Mouse (Mus musculus) stomach, embryonic 16.5 days (tissue): ENCODE results near the gene Tex19.1. TPM values are rescaled to one million over a fixed set of nuclear protein-coding genes. Genes with fewer than 3 reads are reported as not detected.

Source experiments
- ATAC-seq: fragments of 200-750 bp; cut with Nextera tagmentation; 2 replicates; pipeline ENCODE4 v1.8.0; 2017; ENCODE audit warnings: moderate number of reproducible peaks, moderate TSS enrichment; ENCODE audit not compliant: insufficient read depth, low FRiP score
- H3K27ac ChIP-seq: fragments of 300-500 bp; sonication (generic); 2 replicates; pipeline ENCODE4 v1.5.1; 2014; ENCODE audit warnings: low read length
- H3K27me3 ChIP-seq: fragments of 300-500 bp; sonication (generic); 2 replicates; pipeline ENCODE4 v1.6.1; 2014; ENCODE audit warnings: low read length, control low read depth, mixed read lengths; ENCODE audit not compliant: control insufficient read depth, insufficient read depth
- H3K36me3 ChIP-seq: fragments of 300-500 bp; sonication (generic); 2 replicates; pipeline ENCODE4 v1.6.1; 2014; ENCODE audit warnings: low read length; ENCODE audit not compliant: control insufficient read depth, insufficient read depth
- H3K4me1 ChIP-seq: fragments of 300-500 bp; sonication (generic); 2 replicates; pipeline ENCODE4 v1.6.1; 2014; ENCODE audit warnings: low read length, control low read depth, mixed read lengths; ENCODE audit not compliant: control insufficient read depth, insufficient read depth
- H3K4me2 ChIP-seq: fragments of 300-500 bp; sonication (generic); 2 replicates; pipeline ENCODE4 v1.6.1; 2014; ENCODE audit warnings: low read depth, low read length, mixed read lengths
- H3K4me3 ChIP-seq: fragments of 300-500 bp; sonication (generic); replicated peaks from 2 replicates; pipeline ENCODE4 v1.5.1; 2014; ENCODE audit warnings: mild to moderate bottlenecking, low read length
- H3K9ac ChIP-seq: fragments of 300-500 bp; sonication (generic); 2 replicates; pipeline ENCODE4 v1.6.1; 2014; ENCODE audit warnings: low read length
- H3K9me3 ChIP-seq: fragments of 300-500 bp; sonication (generic); replicated peaks from 2 replicates; pipeline ENCODE4 v1.6.1; 2016; ENCODE audit warnings: low read length, control low read depth; ENCODE audit not compliant: control insufficient read depth
- WGBS: fragments of 180-500 bp; shearing (Covaris S2); extraction: QIAGEN DNeasy Blood & Tissue Kit; methylation state at CpG from one replicate; pipeline ENCODE4 v1.1.7; 2014; 5-methylcytosine and 5-hydroxymethylcytosine counted together
- polyA plus RNA-seq: library from polyadenylated mRNA; unstranded; fragments of >200 nt; fragmentation: Nextera tagmentation; extraction: Ambion mirVana; gene quantifications from 2 replicates; pipeline ENCODE4 v1.2.1, GENCODE M21; 2015

Tex19.1 gene
- polyA plus RNA-seq, 1 experiment from 2014 or later = not detected

DNA sequence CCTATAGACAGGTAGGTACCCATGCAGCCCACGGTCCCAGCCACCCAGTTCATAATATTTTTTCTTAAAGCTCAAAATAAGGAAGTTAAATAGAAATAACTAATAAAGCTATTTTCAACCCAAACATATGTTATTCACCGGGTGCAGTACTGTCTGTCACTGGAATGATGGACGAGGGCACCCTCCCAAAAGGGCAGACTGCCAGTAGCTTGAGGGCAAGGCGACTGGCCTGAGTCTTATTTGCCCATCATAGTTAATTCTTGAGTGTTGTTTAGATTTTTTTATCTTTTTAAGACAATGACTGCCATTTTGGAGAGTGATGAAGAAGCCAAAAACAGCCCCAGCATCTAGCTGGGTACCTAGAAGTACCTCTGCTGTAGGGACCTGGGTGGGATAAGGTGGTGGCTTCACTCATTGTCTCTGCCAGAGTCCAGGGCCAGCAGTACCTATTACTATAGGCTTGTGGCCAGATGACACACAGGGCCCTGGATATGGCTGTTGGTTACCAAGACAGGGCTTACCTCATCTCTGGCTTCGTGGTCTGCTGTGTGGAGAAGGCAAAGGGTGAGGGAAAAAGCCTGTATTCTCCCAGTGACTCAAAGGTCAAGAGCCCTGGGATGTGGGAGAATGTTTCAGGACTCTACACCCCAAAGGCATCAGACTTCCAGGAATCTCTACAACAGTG lies 33.7 kb upstream of the Tex19.1 start:
- H3K4me2 ChIP-seq = no peak overlapping the region
- ATAC-seq = no peak
- H3K9me3 ChIP-seq = no peaks in the 10 kb centered on the region
- H3K9ac ChIP-seq = no peak overlapping the region
- 74% methylated on average over 5 of the region's 5 CpGs for WGBS
- H3K4me1 ChIP-seq = peaks cover 4% of the 10 kb centered on the region; the same call in 1 of the 2 replicates
- H3K27ac ChIP-seq = no peak overlapping the region
- no peaks in the 10 kb centered on the region for H3K27me3 ChIP-seq
- no peak overlapping the region for H3K4me3 ChIP-seq
- no peaks in the 10 kb centered on the region for H3K36me3 ChIP-seq

DNA sequence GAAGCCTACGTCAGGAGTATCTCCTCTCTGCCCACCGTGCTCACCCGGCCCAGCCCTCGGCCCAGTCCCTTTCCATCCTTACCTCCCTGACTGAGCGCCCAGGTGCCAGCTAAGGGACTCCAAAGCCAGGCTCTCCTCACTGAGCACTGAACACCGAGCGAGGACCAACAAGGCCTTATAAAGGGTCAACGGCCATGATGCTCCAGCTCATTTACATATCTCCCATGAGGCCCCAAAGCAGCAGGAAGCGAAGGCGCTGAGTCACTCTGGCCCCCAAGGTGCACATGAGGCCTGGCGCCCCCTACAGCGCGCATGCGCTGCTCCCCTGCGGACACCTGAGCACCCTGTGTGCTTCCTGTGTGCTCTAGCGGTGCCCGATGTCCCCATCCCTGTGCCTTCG lies 27.8 kb upstream of the Tex19.1 start:
- Histone ChIP-seq H3K9ac (no peak overlapping the region), H3K27me3 (no peaks in the 10 kb centered on the region), H3K36me3 (no peaks in the 10 kb centered on the region), H3K4me3 (no peak overlapping the region), H3K4me1 (no peaks in the 10 kb centered on the region), H3K27ac (no peak overlapping the region), H3K9me3 (no peaks in the 10 kb centered on the region), H3K4me2 (no peak overlapping the region)
- ATAC-seq = no peak
- 94% methylated on average over 18 of the region's 18 CpGs for WGBS

- H3K4me1 ChIP-seq = no peaks in the 10 kb centered on the region
- no peak for ATAC-seq
- H3K27ac ChIP-seq = no peak within 1 kb of the TSS
- WGBS = 79% methylated on average over 3 of the region's 3 CpGs
- H3K9me3 ChIP-seq = no peaks in the 10 kb centered on the region
- H3K36me3 ChIP-seq = no peaks in the 10 kb centered on the region
- no peaks in the 10 kb centered on the region for H3K27me3 ChIP-seq
- no peak within 1 kb of the TSS for H3K4me3 ChIP-seq
- H3K9ac ChIP-seq = no peak within 1 kb of the TSS
- no peak within 1 kb of the TSS for H3K4me2 ChIP-seq
Observed at GRCm38 (mm10) chr11:121118577-121118976, 27.4 kb upstream of the Tex19.1 start, which contains the start of gene Tex19.2. TSS of gene Tex19.2 (minus strand) at chr11:121118677.

DNA sequence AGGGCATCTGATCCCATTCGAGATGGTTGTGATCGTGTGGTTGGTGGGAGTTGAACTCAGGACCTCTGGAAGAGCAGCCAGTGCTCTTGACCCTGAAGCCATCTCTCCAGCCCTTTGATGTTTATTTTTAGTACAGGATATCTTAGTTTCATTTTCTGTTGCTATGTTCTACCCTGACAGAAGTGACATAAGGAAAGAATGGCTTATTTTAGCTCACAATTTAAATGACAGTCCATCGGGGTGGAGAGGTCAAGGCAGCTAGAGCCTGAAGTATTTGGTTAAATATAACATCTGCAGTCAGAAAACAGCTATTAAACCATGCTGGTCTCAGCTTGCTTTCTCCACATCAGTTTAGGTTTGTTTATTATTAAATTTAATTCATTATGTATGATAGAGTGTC lies 24.8 kb upstream of the Tex19.1 start:
- Histone ChIP-seq H3K27me3 (no peaks in the 10 kb centered on the region), H3K9me3 (no peaks in the 10 kb centered on the region), H3K4me1 (no peaks in the 10 kb centered on the region), H3K4me3 (no peak overlapping the region), H3K36me3 (no peaks in the 10 kb centered on the region), H3K27ac (no peak overlapping the region), H3K9ac (no peak overlapping the region), H3K4me2 (no peak overlapping the region)
- 47% methylated on average over 3 of the region's 3 CpGs for WGBS
- no peak for ATAC-seq

DNA sequence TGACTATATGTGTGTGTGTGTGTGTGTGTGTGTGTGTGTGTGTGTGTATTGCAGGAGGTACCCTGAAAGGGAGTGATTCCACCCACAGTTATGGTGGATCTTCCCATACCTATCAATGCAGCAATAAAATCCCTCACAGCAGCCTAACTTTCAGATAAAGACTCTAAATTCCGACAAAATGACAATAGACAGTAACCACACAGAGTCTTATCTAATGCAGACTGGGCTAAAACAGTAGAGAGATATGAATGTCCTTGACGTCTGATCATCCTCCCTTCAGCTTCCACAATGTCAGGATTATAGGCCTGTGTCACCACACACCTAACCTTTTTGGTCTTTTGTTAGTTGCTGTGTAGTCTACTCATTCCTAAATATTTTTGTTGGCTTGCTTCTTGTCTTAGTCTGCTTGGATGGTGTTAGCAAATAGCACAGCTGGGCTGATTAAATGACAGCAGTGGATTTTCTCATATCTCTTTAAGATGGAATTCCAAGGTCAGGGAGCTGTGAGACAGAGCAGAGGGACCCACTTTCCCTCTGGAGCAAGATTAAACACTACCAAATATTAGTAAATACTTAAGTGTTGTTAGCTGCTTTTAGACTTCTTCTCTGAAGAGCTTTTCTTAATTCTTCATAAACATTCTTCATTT lies 23.8 kb upstream of the Tex19.1 start:
- no peaks in the 10 kb centered on the region for H3K9me3 ChIP-seq
- no peak for ATAC-seq
- no peak overlapping the region for H3K4me2 ChIP-seq
- no peak overlapping the region for H3K9ac ChIP-seq
- H3K4me1 ChIP-seq = no peaks in the 10 kb centered on the region
- no peaks in the 10 kb centered on the region for H3K27me3 ChIP-seq
- no peak overlapping the region for H3K27ac ChIP-seq
- H3K4me3 ChIP-seq = no peak overlapping the region
- no peaks in the 10 kb centered on the region for H3K36me3 ChIP-seq
- 47% methylated on average over 2 of the region's 2 CpGs for WGBS

DNA sequence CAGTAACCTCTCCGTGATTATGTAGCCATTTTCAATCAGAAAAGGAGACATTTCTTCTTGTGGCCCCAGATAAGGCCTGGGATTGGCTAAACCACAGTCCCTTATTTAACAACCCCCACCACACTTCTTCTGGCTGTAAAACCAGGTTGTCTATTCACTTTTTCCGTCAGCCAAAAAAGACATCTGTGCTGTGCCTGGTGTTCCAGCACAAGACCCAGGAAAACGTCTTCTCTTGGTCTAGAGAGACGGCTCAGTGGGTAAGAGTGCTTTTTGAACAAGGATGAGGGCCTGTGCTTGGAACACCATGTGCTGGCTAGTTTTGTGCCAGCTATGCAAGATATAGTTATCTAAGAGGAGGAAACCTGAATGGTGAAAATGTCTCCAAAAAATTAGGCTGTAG lies 22.5 kb upstream of the Tex19.1 start:
- no peak overlapping the region for H3K4me2 ChIP-seq
- WGBS = 90% methylated on average over 4 of the region's 4 CpGs
- H3K4me3 ChIP-seq = no peak overlapping the region
- H3K36me3 ChIP-seq = no peaks in the 10 kb centered on the region
- no peaks in the 10 kb centered on the region for H3K27me3 ChIP-seq
- no peaks in the 10 kb centered on the region for H3K9me3 ChIP-seq
- no peak overlapping the region for H3K9ac ChIP-seq
- no peak for ATAC-seq
- no peaks in the 10 kb centered on the region for H3K4me1 ChIP-seq
- no peak overlapping the region for H3K27ac ChIP-seq

DNA sequence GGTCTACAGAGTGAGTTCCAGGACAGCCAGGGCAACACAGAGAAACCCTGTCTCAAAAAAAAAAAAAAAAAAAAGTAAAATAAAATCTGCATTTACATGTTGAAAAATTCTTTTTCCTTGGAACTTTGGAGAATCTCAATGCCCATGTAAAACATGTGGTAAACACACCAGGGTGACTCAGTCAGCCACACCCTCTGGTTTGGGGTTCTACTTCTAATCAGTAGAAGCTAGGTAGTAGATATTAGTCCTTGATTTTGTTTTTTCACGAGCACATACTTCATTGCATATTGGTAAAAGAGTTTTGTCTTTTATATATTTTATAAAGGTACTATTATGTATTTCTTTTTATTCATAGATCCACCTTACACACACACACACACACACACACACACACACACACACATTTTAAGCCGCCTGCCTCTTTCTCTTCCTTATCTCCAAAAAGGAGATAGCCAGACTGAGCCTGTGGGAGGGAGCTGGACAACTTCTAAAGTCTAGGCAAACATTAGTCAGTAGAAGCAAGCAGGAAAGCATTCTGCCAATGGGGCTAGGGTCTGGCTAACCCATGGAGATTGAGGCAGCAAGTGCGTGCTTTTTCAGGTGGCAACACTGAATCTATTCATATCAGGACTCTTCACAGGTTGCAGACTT lies 20.3 kb upstream of the Tex19.1 start:
- WGBS = 60% methylated on average over 3 of the region's 3 CpGs
- Histone ChIP-seq H3K4me2 (no peak overlapping the region), H3K4me3 (no peak overlapping the region), H3K4me1 (no peaks in the 10 kb centered on the region), H3K36me3 (no peaks in the 10 kb centered on the region), H3K9ac (no peak overlapping the region), H3K27ac (no peak overlapping the region), H3K9me3 (no peaks in the 10 kb centered on the region), H3K27me3 (no peaks in the 10 kb centered on the region)
- ATAC-seq = no peak

DNA sequence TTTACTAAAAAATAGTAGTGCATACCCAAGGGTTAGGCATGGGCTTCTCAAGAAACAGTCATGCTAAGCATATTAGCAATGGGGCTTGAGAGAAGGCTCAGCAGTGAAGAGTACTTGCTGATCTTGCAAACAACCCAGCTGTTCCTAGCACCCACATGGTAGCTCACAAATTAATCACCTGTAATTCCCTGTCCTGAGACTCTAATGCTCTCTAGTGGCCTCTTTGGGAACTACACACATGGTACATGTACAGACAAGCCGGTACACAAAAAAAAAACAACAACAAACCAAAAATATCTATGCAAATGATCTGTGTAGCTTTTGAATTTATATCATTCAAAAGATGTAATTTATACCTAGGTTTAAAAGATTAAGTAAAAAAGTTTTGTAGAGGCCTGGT lies 19.5 kb upstream of the Tex19.1 start:
- WGBS = 75% methylated on average over 1 of the region's 1 CpGs
- no peak for ATAC-seq
- no peak overlapping the region for H3K4me2 ChIP-seq

DNA sequence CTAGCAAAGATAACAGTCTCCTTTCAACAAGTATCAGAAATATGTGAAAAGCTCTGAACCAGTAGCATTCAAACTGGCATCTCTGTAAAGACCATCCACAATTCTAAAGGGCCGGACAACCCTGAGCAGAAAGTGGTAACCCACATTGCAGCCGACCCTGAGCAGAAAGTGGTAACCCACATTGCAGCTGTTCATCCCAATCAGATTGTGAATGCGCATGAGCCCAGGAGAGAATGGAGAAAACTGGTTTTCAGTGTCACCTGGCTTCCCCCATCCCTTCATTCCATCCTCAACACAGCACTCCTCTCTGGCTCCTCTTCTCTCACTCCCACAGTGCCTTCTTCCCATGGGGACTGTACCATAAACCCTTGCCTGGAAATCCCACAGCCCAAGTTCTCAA lies 18.5 kb upstream of the Tex19.1 start:
- Histone ChIP-seq H3K27me3 (no peaks in the 10 kb centered on the region), H3K4me1 (no peaks in the 10 kb centered on the region), H3K4me2 (no peak overlapping the region), H3K36me3 (no peaks in the 10 kb centered on the region), H3K4me3 (no peak overlapping the region), H3K27ac (no peak overlapping the region), H3K9me3 (no peaks in the 10 kb centered on the region), H3K9ac (no peak overlapping the region)
- 82% methylated on average over 3 of the region's 3 CpGs for WGBS
- ATAC-seq = no peak

More for the DNA sequence above, 19.5 kb upstream of the Tex19.1 start:
- no peak overlapping the region for H3K4me3 ChIP-seq
- no peaks in the 10 kb centered on the region for H3K4me1 ChIP-seq
- H3K9me3 ChIP-seq = no peaks in the 10 kb centered on the region
- no peaks in the 10 kb centered on the region for H3K36me3 ChIP-seq
- no peak overlapping the region for H3K9ac ChIP-seq
- no peak overlapping the region for H3K27ac ChIP-seq
- no peaks in the 10 kb centered on the region for H3K27me3 ChIP-seq
